Mouse (Mus musculus) limb, embryonic 10.5 days (tissue): ENCODE measurements around the gene Slc12a8. TPM values are rescaled to one million over a fixed set of nuclear protein-coding genes. Genes with fewer than 3 reads are reported as not detected.

Experiments
- DNase-seq: peaks from one replicate; pipeline ENCODE4 v3.0.0-alpha.2; 2017; ENCODE audit warnings: low spot score
- H3K27ac ChIP-seq: fragments of 300-500 bp; sonication (generic); 2 replicates; pipeline ENCODE4 v1.5.1; 2016; ENCODE audit warnings: mild to moderate bottlenecking
- H3K27me3 ChIP-seq: fragments of 300-500 bp; sonication (generic); 2 replicates; pipeline ENCODE4 v1.6.1; 2016; ENCODE audit warnings: low read depth, mild to moderate bottlenecking; ENCODE audit not compliant: poor library complexity, severe bottlenecking
- H3K36me3 ChIP-seq: fragments of 300-500 bp; sonication (generic); 2 replicates; pipeline ENCODE4 v1.6.1; 2016; ENCODE audit warnings: mild to moderate bottlenecking, moderate library complexity
- H3K4me1 ChIP-seq: fragments of 300-500 bp; sonication (generic); 2 replicates; pipeline ENCODE4 v1.6.1; 2016
- H3K4me3 ChIP-seq: fragments of 300-500 bp; sonication (generic); 2 replicates; pipeline ENCODE4 v1.5.1; 2016; ENCODE audit warnings: mild to moderate bottlenecking, moderate library complexity
- H3K9me3 ChIP-seq: fragments of 300-500 bp; sonication (generic); replicated peaks from 2 replicates; pipeline ENCODE4 v1.6.1; 2016; ENCODE audit warnings: mild to moderate bottlenecking
- WGBS: fragments of 180-500 bp; shearing (Covaris S2); methylation state at CpG from one replicate; pipeline ENCODE4 v1.1.7; 2016; 5-methylcytosine and 5-hydroxymethylcytosine counted together
- polyA plus RNA-seq: library from polyadenylated mRNA; unstranded; fragments of >200 nt; fragmentation: Nextera tagmentation; extraction: Ambion mirVana; gene quantifications from 2 replicates; pipeline ENCODE4 v1.2.1, GENCODE M21; 2016

Gene Slc12a8
- polyA plus RNA-seq, 1 experiment from 2014 or later: 0.60 TPM

DNA sequence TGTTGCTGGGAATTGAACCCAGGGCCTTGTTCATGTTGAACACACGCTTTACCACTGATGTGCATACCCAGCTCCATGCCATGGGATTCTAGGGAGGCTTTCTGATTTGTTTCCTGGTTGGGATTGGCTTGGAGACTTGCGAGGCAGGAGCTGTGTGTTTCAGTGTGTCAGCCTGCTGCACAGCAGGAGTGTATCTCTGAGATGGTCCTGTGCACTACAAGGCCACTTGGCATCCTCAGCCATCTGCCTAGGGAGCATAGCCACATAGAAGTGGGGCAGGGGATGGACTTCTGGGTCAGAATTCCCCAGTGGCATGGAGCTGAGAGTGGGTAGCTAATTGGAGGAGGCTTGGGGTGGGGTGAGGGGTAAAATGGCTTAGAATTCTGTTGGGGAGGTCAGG lies 63.2 kb downstream of the Slc12a8 start:
- H3K9me3 ChIP-seq: no peaks in the 10 kb centered on the region
- H3K36me3 ChIP-seq: no peaks in the 10 kb centered on the region
- 69% methylated on average over 2 of the region's 2 CpGs for WGBS
- no peak overlapping the region for H3K4me3 ChIP-seq
- H3K27ac ChIP-seq: peak overlapping the region; percentile 74
- no peak for DNase-seq
- H3K27me3 ChIP-seq: no peaks in the 10 kb centered on the region
- peaks cover 62% of the 10 kb centered on the region for H3K4me1 ChIP-seq

DNA sequence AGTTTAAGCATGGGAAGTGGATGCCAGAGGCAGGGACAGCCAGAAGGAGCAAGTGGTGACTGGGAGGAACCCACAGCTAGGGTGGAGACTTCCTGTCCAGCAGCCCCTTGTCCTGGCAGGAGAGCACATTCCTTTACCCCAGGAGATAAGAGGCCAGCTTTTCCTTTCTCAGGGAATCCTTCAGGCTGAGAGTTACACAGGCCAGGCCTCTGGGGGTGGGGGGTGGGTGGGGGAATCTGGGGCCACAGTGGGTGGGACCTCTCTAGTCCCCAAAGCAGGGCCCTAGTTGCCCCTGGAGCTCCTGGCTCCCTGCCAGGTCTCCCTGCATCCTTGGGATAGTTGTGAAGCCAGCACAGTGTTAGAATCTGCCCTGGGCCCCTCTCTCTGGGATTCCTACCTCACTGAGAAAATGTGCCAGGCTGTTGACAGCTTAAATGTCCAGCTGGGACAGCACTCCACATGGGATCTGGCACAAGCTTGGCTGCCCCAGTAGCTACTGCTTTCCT lies 63.7 kb downstream of the Slc12a8 start:
- no peak for DNase-seq
- Histone ChIP-seq H3K36me3 (no peaks in the 10 kb centered on the region), H3K27me3 (no peaks in the 10 kb centered on the region), H3K4me1 (peaks cover 64% of the 10 kb centered on the region), H3K9me3 (no peaks in the 10 kb centered on the region), H3K4me3 (no peak overlapping the region), H3K27ac (peak overlapping the region; percentile 74)

GRCm38 (mm10) chr16:33581661-33582099 lies 64.6 kb downstream of the Slc12a8 start:
- H3K4me3 ChIP-seq: no peak overlapping the region
- H3K9me3 ChIP-seq: no peaks in the 10 kb centered on the region
- peak overlapping the region; percentile 67 for H3K27ac ChIP-seq
- WGBS: 67% methylated on average over 4 of the region's 4 CpGs
- no peaks in the 10 kb centered on the region for H3K36me3 ChIP-seq
- H3K27me3 ChIP-seq: no peaks in the 10 kb centered on the region
- no peak for DNase-seq
- peaks cover 62% of the 10 kb centered on the region for H3K4me1 ChIP-seq

DNA sequence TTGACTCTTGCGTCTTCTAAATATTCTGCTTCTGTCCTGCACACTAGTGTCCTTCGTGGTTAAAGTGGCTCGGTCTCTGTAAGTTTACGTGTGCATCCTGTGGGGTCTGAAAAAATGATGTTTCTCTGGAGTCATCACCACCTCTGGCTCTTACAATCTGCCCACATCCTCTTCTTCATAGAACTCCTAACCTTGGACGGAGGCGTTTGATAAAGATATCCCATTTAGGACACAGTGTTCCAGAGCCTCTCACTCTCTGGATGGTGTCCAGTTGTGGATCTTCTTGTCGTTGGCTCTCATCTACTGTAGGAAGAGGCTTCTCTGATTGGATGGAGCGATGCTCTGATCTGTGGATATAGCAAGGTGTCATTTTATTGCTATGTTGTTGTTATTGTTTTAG lies 65.4 kb downstream of the Slc12a8 start:
- WGBS: 93% methylated on average over 8 of the region's 8 CpGs
- peaks cover 63% of the 10 kb centered on the region for H3K4me1 ChIP-seq
- H3K36me3 ChIP-seq: no peaks in the 10 kb centered on the region
- H3K27me3 ChIP-seq: no peaks in the 10 kb centered on the region
- no peak overlapping the region for H3K27ac ChIP-seq
- no peaks in the 10 kb centered on the region for H3K9me3 ChIP-seq
- DNase-seq: no peak
- H3K4me3 ChIP-seq: no peak overlapping the region

- H3K4me3 ChIP-seq: peak overlapping the region; percentile 42; the same call in 1 of the 2 replicates
- no peaks in the 10 kb centered on the region for H3K27me3 ChIP-seq
- H3K27ac ChIP-seq: peak overlapping the region; percentile 90
- H3K36me3 ChIP-seq: no peaks in the 10 kb centered on the region
- H3K9me3 ChIP-seq: no peaks in the 10 kb centered on the region
- 73% methylated on average over 3 of the region's 3 CpGs for WGBS
- H3K4me1 ChIP-seq: peaks cover 59% of the 10 kb centered on the region
- DNase-seq: no peak
Observed at GRCm38 (mm10) chr16:33583333-33583732, 66.2 kb downstream of the Slc12a8 start.

DNA sequence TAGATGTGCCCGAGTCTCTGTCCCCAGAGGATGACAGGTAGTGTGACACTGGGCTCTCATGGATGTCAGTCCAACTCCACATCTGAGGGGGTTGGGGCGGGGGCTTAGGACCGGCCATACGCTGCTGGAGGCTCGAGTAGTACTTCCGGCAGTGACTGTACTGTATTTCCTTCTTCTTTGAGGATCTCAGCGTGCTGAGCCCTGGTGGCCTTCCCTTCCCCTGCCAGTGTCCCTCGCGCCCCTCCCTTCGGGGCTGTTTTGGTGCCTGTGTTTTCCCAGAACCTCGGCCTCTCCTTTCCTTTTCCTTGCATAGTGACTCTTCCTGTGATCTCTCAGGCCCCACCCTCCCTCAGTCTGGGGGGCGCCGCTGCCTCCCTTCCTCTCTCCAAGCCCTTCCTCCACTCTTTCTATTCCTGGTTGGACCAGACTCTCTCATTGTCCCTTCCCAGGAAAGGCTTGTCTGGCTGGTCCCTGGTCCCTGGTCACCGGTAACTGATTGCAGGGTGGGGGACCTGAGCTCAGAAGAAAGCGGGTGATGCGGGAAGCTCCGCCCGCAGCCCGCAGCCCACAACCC lies 66.8 kb downstream of the Slc12a8 start:
- Histone ChIP-seq H3K27ac (peak overlapping the region; percentile 90), H3K4me1 (peaks cover 61% of the 10 kb centered on the region), H3K4me3 (peak overlapping the region; percentile 42), H3K9me3 (no peaks in the 10 kb centered on the region), H3K36me3 (no peaks in the 10 kb centered on the region), H3K27me3 (no peaks in the 10 kb centered on the region)
- WGBS: 23% methylated on average over 19 of the region's 19 CpGs
- peak; percentile 51 for DNase-seq

GRCm38 (mm10) chr16:33584455-33585082 lies 67.4 kb downstream of the Slc12a8 start:
- 18% methylated on average over 13 of the region's 13 CpGs for WGBS
- Histone ChIP-seq H3K4me3 (peak overlapping the region; percentile 42), H3K27ac (peak overlapping the region; percentile 90), H3K4me1 (peaks cover 67% of the 10 kb centered on the region), H3K9me3 (no peaks in the 10 kb centered on the region), H3K36me3 (no peaks in the 10 kb centered on the region), H3K27me3 (no peaks in the 10 kb centered on the region)
- peak; percentile 62 for DNase-seq

- 36% methylated on average over 4 of the region's 4 CpGs for WGBS
- Histone ChIP-seq H3K4me1 (peaks cover 65% of the 10 kb centered on the region), H3K27ac (peak overlapping the region; percentile 90)
Observed at GRCm38 (mm10) chr16:33585083-33585460, 67.9 kb downstream of the Slc12a8 start.

GRCm38 (mm10) chr16:33587283-33588127 lies 70.4 kb downstream of the Slc12a8 start:
- Histone ChIP-seq H3K4me1 (peaks cover 49% of the 10 kb centered on the region), H3K4me3 (no peak overlapping the region), H3K36me3 (no peaks in the 10 kb centered on the region), H3K27ac (peak overlapping the region; percentile 54), H3K27me3 (no peaks in the 10 kb centered on the region), H3K9me3 (no peaks in the 10 kb centered on the region)
- WGBS: 82% methylated on average over 16 of the region's 16 CpGs
- DNase-seq: no peak

More at GRCm38 (mm10) chr16:33585083-33585460, 67.9 kb downstream of the Slc12a8 start:
- Histone ChIP-seq H3K9me3 (no peaks in the 10 kb centered on the region), H3K36me3 (no peaks in the 10 kb centered on the region), H3K4me3 (0 out of 2 replicates have a peak overlapping the region, but pooled peaks have one; percentile 42), H3K27me3 (no peaks in the 10 kb centered on the region)
- DNase-seq: no peak

- Histone ChIP-seq H3K27me3 (no peaks in the 10 kb centered on the region), H3K9me3 (no peaks in the 10 kb centered on the region), H3K4me3 (no peak overlapping the region), H3K27ac (0 out of 2 replicates have a peak overlapping the region, but pooled peaks have one; percentile 3), H3K4me1 (peaks cover 44% of the 10 kb centered on the region), H3K36me3 (no peaks in the 10 kb centered on the region)
- WGBS: 64% methylated on average over 2 of the region's 2 CpGs
- no peak for DNase-seq
Observed at GRCm38 (mm10) chr16:33588845-33589244, 71.7 kb downstream of the Slc12a8 start.

- no peak overlapping the region for H3K4me3 ChIP-seq
- H3K27me3 ChIP-seq: no peaks in the 10 kb centered on the region
- H3K9me3 ChIP-seq: no peaks in the 10 kb centered on the region
- 93% methylated on average over 3 of the region's 3 CpGs for WGBS
- no peaks in the 10 kb centered on the region for H3K36me3 ChIP-seq
- H3K4me1 ChIP-seq: peaks cover 36% of the 10 kb centered on the region
- DNase-seq: no peak
- no peak overlapping the region for H3K27ac ChIP-seq
Observed at GRCm38 (mm10) chr16:33590438-33590837, 73.3 kb downstream of the Slc12a8 start.

DNA sequence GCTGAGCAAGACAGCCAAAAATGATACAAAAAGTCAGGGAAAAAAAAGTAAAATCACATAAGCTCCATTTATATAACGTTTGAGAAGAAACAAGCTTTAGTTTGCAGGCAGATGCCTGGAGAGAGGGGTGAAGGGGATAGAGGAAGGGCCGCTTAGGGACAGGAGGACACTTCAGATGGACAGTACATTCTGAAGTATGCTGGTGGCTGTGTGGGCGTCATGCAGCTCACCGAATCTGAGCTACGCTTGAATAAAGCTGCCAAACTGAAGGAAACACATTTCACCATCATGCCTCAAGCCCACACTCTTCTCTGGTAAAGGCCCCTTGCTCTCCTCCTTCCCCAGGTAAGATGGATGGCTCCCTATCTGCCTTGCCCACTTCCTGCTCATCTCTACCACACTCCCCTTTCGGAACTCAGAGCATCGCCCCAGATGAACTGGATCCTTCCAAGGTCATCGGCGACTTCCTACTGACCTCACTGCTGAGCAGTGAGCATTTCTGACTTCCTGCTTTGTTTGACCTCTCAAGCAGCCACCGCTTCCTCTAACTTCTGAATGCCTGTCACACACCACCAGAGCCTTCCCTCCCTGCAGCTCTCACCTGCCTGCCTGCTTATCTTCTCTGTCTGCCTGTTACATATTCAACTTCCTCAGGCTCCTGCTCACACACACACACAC lies 74.4 kb downstream of the Slc12a8 start:
- H3K27me3 ChIP-seq: no peaks in the 10 kb centered on the region
- peaks cover 35% of the 10 kb centered on the region for H3K4me1 ChIP-seq
- no peaks in the 10 kb centered on the region for H3K36me3 ChIP-seq
- H3K4me3 ChIP-seq: no peak overlapping the region
- peak overlapping the region; percentile 56; the same call in 1 of the 2 replicates for H3K27ac ChIP-seq
- no peaks in the 10 kb centered on the region for H3K9me3 ChIP-seq
- WGBS: 83% methylated on average over 10 of the region's 10 CpGs
- no peak for DNase-seq
